Mouse (Mus musculus) cortical plate, adult 2 months (tissue): ENCODE results near the gene Rps17.

Experiments
- CTCF ChIP-seq: fragments of 200-500 bp; IDR thresholded peaks from 2 replicates; pipeline ENCODE4 v1.5.1; 2011; ENCODE audit warnings: mild to moderate bottlenecking, control low read depth, low read length; ENCODE audit not compliant: insufficient read depth; ENCODE audit errors: extremely low read depth
- POLR2A ChIP-seq: fragments of 200-500 bp; IDR thresholded peaks from 2 replicates; pipeline ENCODE4 v1.6.1; 2011; ENCODE audit warnings: mild to moderate bottlenecking, low read length, control low read depth; ENCODE audit not compliant: insufficient read depth; ENCODE audit errors: extremely low read depth

DNA sequence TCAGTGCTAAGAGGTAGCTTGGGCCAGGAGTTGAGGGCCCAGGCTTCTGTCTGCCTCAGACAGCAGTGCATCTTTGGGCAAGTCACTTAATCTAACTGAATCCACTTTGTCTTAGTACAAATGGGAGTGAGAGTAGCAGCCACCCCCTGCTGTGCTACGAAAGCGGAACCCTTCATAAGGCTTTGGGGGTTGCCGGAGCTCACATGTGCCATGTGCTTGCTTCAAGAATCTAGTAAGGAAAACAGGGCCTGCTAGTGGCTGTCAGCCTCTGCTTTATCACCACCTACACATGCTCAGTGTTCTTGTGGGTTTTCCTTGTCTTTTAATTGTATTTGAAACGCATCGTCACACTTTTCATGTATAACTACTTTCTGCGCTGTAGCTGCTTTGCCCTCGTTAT, 43.7 kb downstream of the Rps17 start:
- no peak for TF ChIP-seq CTCF
- no peak for TF ChIP-seq POLR2A
